Mouse (Mus musculus) heart, adult 11 months (tissue): ENCODE measurements around the gene Cts3.
A peak's percentile ranks its signal among the peaks of the same experiment; 100 is the strongest.

Experiments
- DNase-seq: peaks from one replicate; pipeline ENCODE4 v3.0.0; 2022

The Cts3 gene

DNA sequence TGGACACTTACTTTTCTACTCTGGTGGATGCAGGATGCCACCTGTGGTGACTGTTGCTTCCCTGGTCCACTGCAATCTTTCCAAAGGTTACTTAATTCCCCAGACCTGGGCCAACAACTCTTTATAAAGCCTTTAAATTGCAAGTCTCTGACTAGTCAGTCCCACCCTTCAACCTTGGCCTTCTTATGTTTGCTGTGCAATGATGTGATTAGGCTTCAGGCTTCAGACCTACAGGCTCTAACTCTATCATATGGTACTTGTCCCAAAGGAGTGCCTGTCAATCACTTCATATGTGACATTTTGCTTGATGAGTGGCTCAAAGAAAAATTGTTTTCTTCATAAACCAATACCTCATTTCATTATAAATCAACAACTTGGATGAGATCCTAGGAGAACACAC is at the start of gene Cts3:
TSS of gene Cts3 (minus strand) at position 101 of the 400 bp plus-strand sequence.
- DNase-seq = peak; percentile 44

- peak; percentile 35 for DNase-seq
Observed at GRCm38 (mm10) chr13:61568074-61568473, 1.9 kb downstream of the Cts3 start, which contains the start of gene Gm49352. Gm49352 (minus strand) TSS chr13:61568174.

GRCm38 (mm10) chr13:61541631-61542030 is 28.3 kb downstream of the Cts3 start, which contains the start of gene Ctsm:
Ctsm (minus strand) TSS chr13:61541839.
- DNase-seq = no peak
